Mouse (Mus musculus): ENCODE data around the gene Fbxo2. TPM values are rescaled to one million over a fixed set of nuclear protein-coding genes. Genes with fewer than 3 reads are reported as not detected.

Gene Fbxo2
- polyA plus RNA-seq, 1 experiment from 2014 or later = 0.50 TPM

DNA sequence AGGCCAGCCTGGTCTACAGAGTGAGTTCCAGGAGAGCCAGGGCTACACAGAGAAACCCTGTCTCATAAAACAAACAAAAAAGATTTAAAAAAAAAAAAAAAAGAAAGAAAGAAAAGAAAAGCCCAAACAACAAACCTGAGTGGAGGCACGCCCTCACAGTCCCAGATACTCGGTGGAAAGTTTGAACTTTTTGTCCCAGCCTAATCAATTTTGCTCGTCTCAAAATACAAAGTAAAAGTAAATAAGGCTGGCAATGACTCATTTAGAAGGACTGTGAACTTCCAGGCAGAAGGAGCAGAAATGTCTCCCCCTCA is 9.5 kb upstream of the Fbxo2 start:
- H3K9ac ChIP-seq (ENCODE audit: low read length) = no peak overlapping the region; the same call in 1 of the 2 replicates
- peak overlapping the region; percentile 96 for H3K4me2 ChIP-seq (ENCODE audit: low read length)
- H3K9me3 ChIP-seq (ENCODE audit: control insufficient read depth, low read length) = no peaks in the 10 kb centered on the region
- DNase-seq (ENCODE audit: low spot score) = no peak
- H3K27me3 ChIP-seq (replicated peaks; ENCODE audit: control insufficient read depth, insufficient read depth, low read length) = no peaks in the 10 kb centered on the region
- no peaks in the 10 kb centered on the region; the same call in 1 of the 2 replicates for H3K4me1 ChIP-seq (replicated peaks; ENCODE audit: control insufficient read depth, insufficient read depth, low read length)
- H3K27ac ChIP-seq (ENCODE audit: low read depth) = 0 out of 2 replicates have a peak overlapping the region, but pooled peaks have one; percentile 73
- ATAC-seq (replicated peaks; ENCODE audit: low FRiP score, low TSS enrichment, low read depth) = no peak; the same call in 1 of the 2 replicates
- H3K4me3 ChIP-seq (ENCODE audit: low read depth, low read length) = peak overlapping the region; percentile 57
- H3K36me3 ChIP-seq (ENCODE audit: control insufficient read depth, insufficient read depth, low read length) = no peaks in the 10 kb centered on the region; the same call in 1 of the 2 replicates
- whole genome bisulfite sequencing = 23% methylated on average over 3 of the region's 3 CpGs

DNA sequence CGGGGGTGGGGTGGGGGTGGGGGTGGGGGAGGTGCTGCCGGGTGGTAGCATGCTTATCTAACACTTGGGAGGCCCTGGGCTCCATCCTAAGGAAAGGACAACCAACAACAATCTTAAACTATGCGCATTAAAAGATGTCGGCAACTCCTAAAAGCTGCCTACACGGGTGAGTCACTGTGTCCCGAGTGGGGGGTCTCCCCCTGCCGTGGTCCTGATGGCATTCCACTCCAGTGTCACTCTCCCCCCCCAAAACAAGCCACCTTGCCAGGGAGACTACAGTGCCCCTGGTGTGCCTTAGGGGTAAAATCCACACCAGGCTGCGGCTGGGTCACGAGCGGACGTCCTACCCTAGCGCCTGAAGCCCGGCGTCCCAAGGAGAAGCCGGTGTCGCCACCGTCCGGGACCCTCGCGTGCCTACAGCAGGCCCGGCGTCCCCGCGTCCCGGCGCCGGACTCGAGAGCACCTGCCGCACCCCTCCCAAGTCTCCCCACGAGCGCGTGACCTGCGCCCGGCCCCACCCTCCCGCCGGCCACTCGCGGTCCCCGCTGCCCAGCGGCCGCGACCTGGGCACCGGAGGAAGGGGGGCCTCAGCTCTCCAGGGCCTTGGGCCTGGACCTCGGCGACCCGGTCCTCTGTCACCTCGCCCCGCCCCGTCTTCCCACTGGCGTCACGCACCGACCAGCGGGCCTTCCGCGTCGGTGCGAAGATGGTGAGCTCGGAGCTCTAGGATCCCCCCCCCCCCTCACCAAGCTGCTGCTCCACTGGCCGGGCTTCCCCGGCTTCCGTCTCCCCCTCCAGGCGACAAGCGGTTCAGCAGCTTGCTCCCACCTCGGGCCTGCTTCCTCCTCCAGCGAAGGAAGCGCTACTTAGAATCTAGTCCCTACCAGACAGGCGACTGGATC is 8.9 kb upstream of the Fbxo2 start, which contains the start of gene Fbxo6:
Gene Fbxo6, minus strand, starts transcription at position 874 of the 902 bp plus-strand sequence.
- DNase-seq (ENCODE audit: low spot score) = peak; percentile 82
- H3K4me1 ChIP-seq (replicated peaks; ENCODE audit: control insufficient read depth, insufficient read depth, low read length) = no peaks in the 10 kb centered on the region; the same call in 1 of the 2 replicates
- peak within 1 kb of the TSS; percentile 73 for H3K27ac ChIP-seq (ENCODE audit: low read depth)
- H3K27me3 ChIP-seq (replicated peaks; ENCODE audit: control insufficient read depth, insufficient read depth, low read length) = no peaks in the 10 kb centered on the region
- H3K36me3 ChIP-seq (ENCODE audit: control insufficient read depth, insufficient read depth, low read length) = no peaks in the 10 kb centered on the region; the same call in 1 of the 2 replicates
- 1% methylated on average over 65 of the region's 67 CpGs for WGBS
- peak within 1 kb of the TSS; percentile 96 for H3K4me2 ChIP-seq (ENCODE audit: low read length)
- peak within 1 kb of the TSS; percentile 57 for H3K4me3 ChIP-seq (ENCODE audit: low read depth, low read length)
- no peaks in the 10 kb centered on the region for H3K9me3 ChIP-seq (ENCODE audit: control insufficient read depth, low read length)
- ATAC-seq (replicated peaks; ENCODE audit: low FRiP score, low TSS enrichment, low read depth) = peak; percentile 88
- peak within 1 kb of the TSS; percentile 64 for H3K9ac ChIP-seq (ENCODE audit: low read length)

DNA sequence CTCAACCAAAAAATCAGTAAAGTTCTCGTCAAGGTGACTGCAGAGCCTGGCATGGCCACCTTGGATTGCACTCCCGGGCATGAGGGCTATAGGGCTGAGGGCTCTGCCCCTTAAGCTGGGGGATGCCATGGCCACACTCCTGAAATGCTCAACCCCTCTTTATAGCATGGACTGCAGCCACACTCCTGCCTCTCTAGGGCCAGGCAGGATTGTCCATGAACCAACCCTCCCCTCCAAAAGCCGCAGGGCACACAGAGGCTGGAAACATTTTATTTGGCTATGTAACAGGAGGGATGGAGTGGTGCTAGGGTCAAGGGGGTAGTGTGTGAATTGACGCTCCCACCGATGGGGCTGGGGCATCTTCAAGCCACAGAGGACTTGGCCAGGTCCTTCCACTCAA is 7.9 kb upstream of the Fbxo2 start:
- DNase-seq (ENCODE audit: low spot score) (no peak), ATAC-seq (replicated peaks; ENCODE audit: low FRiP score, low TSS enrichment, low read depth) (no peak)
- Histone ChIP-seq H3K27ac (ENCODE audit: low read depth) (no peak overlapping the region), H3K4me3 (ENCODE audit: low read depth, low read length) (no peak overlapping the region), H3K9ac (ENCODE audit: low read length) (no peak overlapping the region), H3K27me3 (replicated peaks; ENCODE audit: control insufficient read depth, insufficient read depth, low read length) (no peaks in the 10 kb centered on the region), H3K36me3 (ENCODE audit: control insufficient read depth, insufficient read depth, low read length) (no peaks in the 10 kb centered on the region; the same call in 1 of the 2 replicates), H3K4me2 (ENCODE audit: low read length) (no peak overlapping the region), H3K9me3 (ENCODE audit: control insufficient read depth, low read length) (no peaks in the 10 kb centered on the region), H3K4me1 (replicated peaks; ENCODE audit: control insufficient read depth, insufficient read depth, low read length) (no peaks in the 10 kb centered on the region; the same call in 1 of the 2 replicates)
- WGBS = 79% methylated on average over 5 of the region's 5 CpGs

DNA sequence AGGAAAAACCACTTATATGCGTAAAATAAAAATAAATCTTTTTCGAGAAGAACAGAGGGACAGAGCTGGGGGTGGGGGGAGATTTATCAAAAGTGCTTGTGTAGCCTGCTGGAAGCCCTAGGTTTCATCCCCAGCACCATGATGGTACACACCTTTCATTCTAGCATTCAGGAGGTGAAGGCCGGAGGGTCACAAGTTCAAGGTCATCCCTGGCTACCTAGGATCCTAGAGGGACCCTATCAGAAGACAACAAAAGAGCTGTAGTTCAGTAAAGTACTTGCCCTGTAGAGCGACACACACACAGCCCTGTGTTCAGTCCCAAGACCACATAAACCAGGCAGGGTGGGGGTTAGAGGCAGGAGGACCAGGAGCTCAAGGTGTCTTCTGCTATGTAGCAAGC is 6.4 kb upstream of the Fbxo2 start:
- no peaks in the 10 kb centered on the region for H3K9me3 ChIP-seq (ENCODE audit: control insufficient read depth, low read length)
- no peak overlapping the region for H3K4me2 ChIP-seq (ENCODE audit: low read length)
- H3K9ac ChIP-seq (ENCODE audit: low read length) = no peak overlapping the region
- 86% methylated on average over 4 of the region's 4 CpGs for WGBS
- H3K27ac ChIP-seq (ENCODE audit: low read depth) = no peak overlapping the region
- no peaks in the 10 kb centered on the region; the same call in 1 of the 2 replicates for H3K4me1 ChIP-seq (replicated peaks; ENCODE audit: control insufficient read depth, insufficient read depth, low read length)
- no peak overlapping the region for H3K4me3 ChIP-seq (ENCODE audit: low read depth, low read length)
- DNase-seq (ENCODE audit: low spot score) (no peak), ATAC-seq (replicated peaks; ENCODE audit: low FRiP score, low TSS enrichment, low read depth) (no peak)
- H3K27me3 ChIP-seq (replicated peaks; ENCODE audit: control insufficient read depth, insufficient read depth, low read length) = peaks cover 5% of the 10 kb centered on the region; the same call in 1 of the 2 replicates
- H3K36me3 ChIP-seq (ENCODE audit: control insufficient read depth, insufficient read depth, low read length) = no peaks in the 10 kb centered on the region; the same call in 1 of the 2 replicates

DNA sequence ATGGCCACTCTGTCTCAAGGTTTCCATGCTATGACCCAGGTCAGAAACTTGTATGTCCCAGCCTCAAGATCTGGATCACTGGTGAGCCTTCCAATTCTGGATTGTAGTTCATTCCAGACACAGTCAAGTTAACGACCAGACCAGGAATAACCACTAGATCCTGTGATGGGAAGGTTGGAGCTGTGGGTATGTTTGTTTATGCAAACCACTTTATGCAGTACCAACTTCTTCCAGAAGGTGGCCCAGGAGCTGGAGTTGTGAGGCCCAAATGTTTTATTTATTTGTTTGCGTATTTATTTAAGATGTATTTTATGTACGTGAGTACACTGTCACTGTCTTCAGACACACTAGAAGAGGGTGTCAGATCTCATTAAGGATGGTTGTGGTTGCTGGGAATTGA is 5.4 kb upstream of the Fbxo2 start:
- Histone ChIP-seq H3K4me3 (ENCODE audit: low read depth, low read length) (no peak overlapping the region), H3K4me2 (ENCODE audit: low read length) (no peak overlapping the region), H3K27ac (ENCODE audit: low read depth) (no peak overlapping the region), H3K9me3 (ENCODE audit: control insufficient read depth, low read length) (no peaks in the 10 kb centered on the region), H3K4me1 (replicated peaks; ENCODE audit: control insufficient read depth, insufficient read depth, low read length) (no peaks in the 10 kb centered on the region; the same call in 1 of the 2 replicates), H3K9ac (ENCODE audit: low read length) (no peak overlapping the region), H3K36me3 (ENCODE audit: control insufficient read depth, insufficient read depth, low read length) (no peaks in the 10 kb centered on the region; the same call in 1 of the 2 replicates), H3K27me3 (replicated peaks; ENCODE audit: control insufficient read depth, insufficient read depth, low read length) (peaks cover 5% of the 10 kb centered on the region; the same call in 1 of the 2 replicates)
- 58% methylated on average over 3 of the region's 3 CpGs for WGBS
- ATAC-seq (replicated peaks; ENCODE audit: low FRiP score, low TSS enrichment, low read depth) = no peak
- no peak for DNase-seq (ENCODE audit: low spot score)

DNA sequence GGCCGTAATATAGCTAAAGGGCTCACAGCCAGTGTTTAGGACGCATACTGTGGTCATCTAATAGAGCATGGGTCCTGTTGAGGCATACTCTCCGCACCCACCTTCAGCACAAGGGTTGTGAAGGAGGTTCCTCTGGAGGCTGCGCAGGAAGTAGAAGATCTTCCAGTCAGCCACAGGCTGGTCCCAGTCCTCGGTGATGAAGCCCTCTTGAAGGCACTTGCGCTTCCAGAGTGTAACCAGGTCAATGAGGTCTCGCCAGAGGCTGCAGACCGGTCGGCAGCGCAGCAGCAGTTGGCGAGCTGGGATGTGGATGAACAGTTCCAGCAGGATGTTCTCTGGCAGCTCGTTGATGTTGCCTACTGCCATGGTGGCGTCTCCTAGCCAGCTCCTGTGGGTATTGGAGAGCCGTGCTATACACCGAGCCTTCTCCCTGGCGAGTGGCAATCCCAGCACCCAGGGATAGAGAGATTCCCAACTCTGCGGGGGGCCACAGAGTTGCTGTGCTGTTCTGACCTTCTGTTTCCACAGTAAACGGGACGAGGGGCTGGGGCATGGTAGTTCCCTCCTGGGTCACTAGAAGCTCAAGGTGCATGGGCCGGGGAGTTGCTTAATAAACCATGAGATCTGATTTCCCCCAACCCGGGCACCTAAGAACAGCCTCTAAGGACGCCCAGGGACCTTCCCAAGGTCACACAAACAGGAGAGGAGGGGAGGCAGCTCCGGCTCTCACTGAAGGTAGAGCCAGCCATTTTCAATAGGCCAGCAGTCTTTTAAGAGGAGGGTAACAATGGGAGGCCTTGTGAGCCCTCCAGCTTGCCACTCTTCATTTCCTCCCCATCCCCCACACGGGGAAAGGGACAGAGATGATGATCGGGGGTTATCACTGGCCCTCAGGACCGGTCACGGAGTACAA is 1.7 kb upstream of the Fbxo2 start:
- DNase-seq (ENCODE audit: low spot score) (no peak), ATAC-seq (replicated peaks; ENCODE audit: low FRiP score, low TSS enrichment, low read depth) (no peak)
- Histone ChIP-seq H3K36me3 (ENCODE audit: control insufficient read depth, insufficient read depth, low read length) (no peaks in the 10 kb centered on the region; the same call in 1 of the 2 replicates), H3K4me1 (replicated peaks; ENCODE audit: control insufficient read depth, insufficient read depth, low read length) (no peaks in the 10 kb centered on the region; the same call in 1 of the 2 replicates), H3K27me3 (replicated peaks; ENCODE audit: control insufficient read depth, insufficient read depth, low read length) (peaks cover 40% of the 10 kb centered on the region), H3K4me3 (ENCODE audit: low read depth, low read length) (peak overlapping the region; percentile 55), H3K4me2 (ENCODE audit: low read length) (peak overlapping the region; percentile 98), H3K9me3 (ENCODE audit: control insufficient read depth, low read length) (no peaks in the 10 kb centered on the region), H3K9ac (ENCODE audit: low read length) (peak overlapping the region; percentile 40), H3K27ac (ENCODE audit: low read depth) (no peak overlapping the region)
- WGBS = 30% methylated on average over 27 of the region's 27 CpGs

DNA sequence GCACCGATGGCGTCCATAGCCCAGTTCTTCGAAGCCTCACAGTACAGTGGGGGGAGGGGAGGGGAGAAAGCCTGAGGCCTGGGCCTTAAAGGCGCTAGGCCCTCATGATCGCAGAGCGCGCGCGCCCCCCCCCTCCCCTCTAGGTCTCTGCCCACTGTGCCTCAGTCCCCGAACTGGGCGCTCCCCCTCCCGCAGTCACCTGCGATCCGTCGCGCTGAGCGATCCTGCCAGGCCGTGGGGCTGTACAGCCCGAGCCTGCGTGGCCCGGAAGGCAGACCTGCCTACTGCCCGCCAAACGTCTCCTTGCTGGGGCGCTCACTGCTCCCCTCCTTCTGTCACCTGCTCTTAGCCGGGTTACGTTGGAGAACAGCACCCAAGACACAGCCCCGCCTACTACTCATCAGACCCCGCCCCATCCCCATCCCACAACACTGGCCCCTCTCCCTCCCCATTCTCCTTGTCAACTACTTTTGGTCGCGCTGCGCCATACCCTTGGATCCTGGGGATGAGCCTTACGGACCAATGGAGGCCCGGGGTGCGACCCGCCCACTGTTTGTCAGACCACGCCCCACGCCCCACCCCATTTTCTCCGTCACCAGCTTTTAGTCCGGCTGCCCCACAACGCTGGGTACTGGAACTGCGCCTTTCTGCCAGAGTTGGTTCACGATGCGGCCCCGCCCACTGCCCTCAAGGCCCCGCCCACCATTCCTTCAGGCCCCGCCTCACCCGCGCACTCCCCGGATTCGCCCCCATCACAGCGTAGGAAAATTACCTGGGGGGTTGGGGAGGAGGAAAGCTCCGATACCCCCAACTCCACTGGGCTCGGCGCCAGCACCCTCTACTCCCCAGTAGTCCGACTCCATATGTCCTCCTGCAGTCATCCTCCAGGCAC is 631 bp upstream of the Fbxo2 start:
- Histone ChIP-seq H3K4me3 (ENCODE audit: low read depth, low read length) (peak overlapping the region; percentile 55), H3K9me3 (ENCODE audit: control insufficient read depth, low read length) (no peaks in the 10 kb centered on the region), H3K4me2 (ENCODE audit: low read length) (peak overlapping the region; percentile 98), H3K27ac (ENCODE audit: low read depth) (no peak overlapping the region), H3K4me1 (replicated peaks; ENCODE audit: control insufficient read depth, insufficient read depth, low read length) (no peaks in the 10 kb centered on the region; the same call in 1 of the 2 replicates), H3K36me3 (ENCODE audit: control insufficient read depth, insufficient read depth, low read length) (no peaks in the 10 kb centered on the region), H3K27me3 (replicated peaks; ENCODE audit: control insufficient read depth, insufficient read depth, low read length) (peaks cover 51% of the 10 kb centered on the region), H3K9ac (ENCODE audit: low read length) (peak overlapping the region; percentile 40)
- DNase-seq (ENCODE audit: low spot score) (peak; percentile 94), ATAC-seq (replicated peaks; ENCODE audit: low FRiP score, low TSS enrichment, low read depth) (peak; percentile 92)
- under 1% methylated on average over 48 of the region's 55 CpGs for WGBS

Data from intestine, embryonic 14.5 days (tissue).